Mouse (Mus musculus) cerebellum, adult 9-10 months (tissue): Measurements from ENCODE around the gene Adgrg1.

ENCODE experiments used
- DNase-seq: peaks from one replicate; pipeline ENCODE4 v3.0.0; 2022

The Adgrg1 gene

DNA sequence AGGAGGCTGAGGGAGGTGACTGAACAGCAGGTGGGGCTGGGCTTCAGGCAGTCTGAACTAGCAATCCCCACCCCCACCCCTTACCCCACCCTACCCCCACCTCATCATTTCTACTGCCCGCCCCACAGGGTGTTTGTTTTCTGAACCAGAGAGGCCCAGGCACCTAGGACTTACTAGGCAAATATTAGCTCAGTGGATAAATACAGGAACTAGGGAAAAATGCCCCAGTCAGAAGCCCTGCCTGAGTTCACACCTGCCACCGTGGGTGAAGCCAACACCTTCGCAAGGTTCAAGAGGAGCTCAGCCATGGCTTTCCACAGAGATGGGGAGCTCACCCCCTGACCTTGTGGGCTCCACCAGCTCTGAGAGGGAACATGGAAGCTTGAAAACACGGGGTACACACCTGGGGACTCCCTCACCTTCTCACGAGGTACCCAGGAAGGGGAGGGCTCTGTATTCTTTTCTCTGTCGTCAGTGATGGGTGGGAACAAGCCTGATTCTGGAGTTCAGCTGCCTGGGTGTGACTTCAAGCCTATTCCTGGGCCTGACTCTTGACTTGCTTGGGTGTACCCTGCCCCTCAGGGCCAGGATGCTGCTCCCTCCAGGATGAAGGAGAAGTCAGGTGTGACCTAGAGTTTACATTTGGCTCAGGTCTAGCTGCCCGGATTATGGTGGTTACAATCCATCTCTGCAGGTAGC, at the start of gene Adgrg1:
Gene Adgrg1, plus strand, starts transcription at position 285 of the 699 bp plus-strand sequence.
- no peak for DNase-seq

DNA sequence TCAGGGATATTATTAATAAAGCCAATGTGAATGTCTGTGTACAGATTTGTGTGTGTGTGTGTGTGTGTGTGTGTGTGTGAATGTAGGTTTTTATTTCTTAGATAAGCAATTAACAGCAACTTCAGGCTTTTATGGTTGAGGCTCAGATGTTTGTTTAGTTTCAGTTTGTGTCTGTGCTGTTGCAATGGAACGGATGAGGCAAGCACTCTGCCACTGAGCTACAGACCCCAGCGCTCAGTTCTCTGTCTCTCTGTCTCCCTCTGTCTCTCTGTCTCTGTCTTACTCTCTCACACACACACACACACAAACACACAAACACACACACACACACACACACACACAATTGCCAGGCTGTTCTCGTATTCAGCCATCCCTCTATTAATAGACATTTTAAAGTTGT, 46.3 kb upstream of the Adgrg1 start:
- no peak for DNase-seq

DNA sequence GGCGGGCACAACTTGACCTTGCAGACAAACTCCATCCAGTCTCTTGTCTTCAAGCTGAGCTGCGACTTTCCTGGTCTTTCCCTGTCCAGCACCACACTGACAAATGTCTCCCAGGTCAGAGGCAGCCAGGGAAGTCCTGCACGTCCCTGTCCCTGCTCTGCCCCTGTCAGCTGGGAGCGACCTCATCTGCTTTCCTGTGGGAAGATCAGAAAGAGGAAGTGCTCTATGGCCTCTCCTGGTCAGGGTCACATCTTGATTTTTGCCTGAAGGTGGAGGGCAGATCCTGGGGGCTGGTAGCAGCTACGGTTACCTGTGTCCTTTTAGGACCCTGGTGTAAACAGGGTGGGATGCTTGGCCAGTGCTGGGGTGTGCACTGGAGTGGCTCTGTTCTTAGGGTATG, 40.6 kb upstream of the Adgrg1 start:
- DNase-seq, result no peak

DNA sequence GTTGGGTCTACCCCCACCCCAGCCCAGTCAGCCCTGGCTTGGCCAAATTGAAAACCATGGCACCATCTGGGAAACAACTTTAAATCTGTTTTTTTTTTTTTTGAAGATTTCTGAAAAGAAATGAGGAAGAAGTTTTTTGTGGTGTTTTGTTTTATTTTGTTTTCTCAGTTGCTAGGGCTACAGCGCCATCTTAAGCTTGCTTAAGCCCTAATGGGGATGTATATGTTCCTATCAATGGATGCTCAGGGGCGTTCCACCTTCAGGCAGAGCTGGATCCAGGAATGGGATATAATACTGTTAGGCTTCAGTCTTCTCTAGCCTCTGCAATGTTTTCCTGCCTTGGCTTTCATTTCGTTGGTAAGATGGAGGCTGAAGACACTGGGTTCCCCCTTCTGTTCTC, 39.4 kb upstream of the Adgrg1 start:
- no peak for DNase-seq

DNA sequence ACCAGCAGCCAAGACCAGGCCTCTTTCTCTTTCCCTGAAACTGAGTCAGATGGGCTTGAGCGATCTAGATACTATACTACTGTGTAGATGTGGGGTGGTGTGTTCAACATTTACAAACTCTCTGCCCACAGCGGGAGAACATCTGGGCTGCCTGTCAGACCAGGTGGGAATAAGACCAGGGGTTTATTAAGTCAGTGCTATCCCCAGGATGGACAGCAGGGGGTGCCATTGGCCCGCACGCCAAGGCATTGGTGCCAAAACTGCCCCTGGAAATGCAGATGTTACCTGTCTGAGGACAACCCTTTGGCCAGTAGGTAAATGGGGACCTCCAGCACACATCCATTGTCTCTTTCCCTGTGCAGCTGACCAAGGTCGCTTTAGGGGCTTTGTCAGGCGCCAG, 32.0 kb upstream of the Adgrg1 start:
- DNase-seq, result peak; percentile 26

DNA sequence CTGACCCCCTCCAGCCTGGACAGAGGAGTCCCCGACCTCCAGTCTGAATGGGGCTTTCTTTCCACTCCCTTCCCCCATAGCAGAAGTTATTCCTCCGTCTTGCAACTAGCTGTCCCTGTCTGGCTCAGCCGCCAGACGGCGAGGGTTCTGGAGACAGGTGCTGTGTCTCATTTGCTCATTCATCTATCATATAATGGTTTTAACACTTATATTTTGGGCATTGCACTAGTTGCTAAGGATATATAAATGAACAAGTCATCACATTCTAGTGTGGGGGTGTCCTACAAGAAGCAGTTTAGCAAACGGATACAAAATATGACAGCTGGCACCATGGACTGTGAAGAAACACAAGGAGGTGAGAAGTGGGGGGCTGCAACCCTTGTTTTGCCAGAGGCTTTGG, 29.4 kb upstream of the Adgrg1 start:
- no peak for DNase-seq

DNA sequence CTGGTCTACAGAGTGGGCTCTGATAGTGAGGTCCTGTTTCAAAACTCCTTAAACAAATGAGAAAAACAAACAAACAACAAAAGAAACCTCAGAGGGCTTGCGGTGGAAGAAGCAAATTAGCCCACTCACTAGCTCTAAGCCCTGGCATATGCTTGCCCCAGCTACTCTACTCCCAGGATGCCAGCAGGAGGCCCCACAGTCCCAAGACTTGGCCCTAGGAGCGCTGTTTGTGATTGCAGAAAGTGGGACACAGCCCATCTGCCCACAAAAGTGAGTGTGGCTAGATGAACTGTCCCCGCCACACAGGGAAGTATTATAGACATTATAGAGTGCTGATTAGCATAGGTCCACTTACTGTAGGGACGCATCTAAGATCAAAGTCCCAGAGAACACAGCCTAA, 26.1 kb upstream of the Adgrg1 start:
- no peak for DNase-seq

DNA sequence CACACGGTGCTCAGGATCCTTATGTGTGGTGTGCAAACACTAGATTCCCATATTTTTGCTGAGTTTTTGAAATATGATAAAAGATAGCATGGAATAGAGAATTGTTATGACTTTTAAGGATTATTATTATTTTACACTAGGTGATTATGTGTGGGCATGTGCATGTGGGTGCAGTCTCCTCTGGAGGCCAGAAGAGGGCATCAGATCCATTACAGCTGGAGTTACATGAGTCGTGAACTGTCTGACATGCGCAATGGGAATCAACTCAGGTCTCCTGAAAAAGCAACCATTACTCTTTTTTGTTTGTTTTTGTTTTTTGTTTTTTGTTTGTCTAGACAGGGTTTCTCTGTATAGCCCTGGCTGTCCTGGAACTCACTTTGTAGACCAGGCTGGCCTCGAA, 25.5 kb upstream of the Adgrg1 start:
- DNase-seq, result no peak

DNA sequence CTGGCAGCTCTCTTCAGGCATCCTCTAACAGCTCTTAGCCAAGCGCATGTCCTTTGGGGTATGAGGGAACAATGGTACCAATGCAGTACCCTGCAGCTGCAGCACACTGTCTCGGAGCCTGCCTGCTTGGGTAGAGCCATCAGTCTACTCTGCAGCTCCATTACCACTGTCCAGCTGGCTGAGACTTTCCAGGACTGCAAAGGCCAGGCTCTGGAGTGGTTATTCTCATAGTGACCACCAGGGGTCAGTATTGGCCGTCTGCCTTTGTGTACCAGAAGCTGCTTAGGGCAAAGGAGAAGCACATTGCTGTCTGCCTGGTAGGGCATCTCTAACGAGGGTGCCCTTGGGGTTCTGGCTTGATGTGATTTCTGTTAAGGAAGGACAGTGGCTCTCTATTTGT, 24.5 kb upstream of the Adgrg1 start:
- DNase-seq, result peak; percentile 79

DNA sequence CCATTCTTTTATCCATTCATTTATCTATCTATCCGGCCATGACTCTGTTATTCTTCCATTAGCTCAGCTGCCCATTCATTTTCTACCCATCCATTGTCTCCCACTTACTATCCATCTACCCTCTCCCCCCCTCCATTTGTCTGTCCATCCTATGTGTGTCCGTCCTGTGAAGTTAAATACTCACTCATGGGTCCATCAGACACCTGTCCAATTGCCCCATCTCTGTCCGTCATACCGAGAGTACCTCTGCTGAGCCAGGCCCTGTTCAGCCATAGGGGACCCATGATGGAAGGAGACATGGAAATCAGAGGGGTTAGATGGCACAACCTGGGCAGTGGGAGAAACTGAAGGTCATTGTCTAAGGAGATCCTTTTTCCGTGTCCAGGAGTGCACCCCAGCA, 24.1 kb upstream of the Adgrg1 start:
- no peak for DNase-seq

DNA sequence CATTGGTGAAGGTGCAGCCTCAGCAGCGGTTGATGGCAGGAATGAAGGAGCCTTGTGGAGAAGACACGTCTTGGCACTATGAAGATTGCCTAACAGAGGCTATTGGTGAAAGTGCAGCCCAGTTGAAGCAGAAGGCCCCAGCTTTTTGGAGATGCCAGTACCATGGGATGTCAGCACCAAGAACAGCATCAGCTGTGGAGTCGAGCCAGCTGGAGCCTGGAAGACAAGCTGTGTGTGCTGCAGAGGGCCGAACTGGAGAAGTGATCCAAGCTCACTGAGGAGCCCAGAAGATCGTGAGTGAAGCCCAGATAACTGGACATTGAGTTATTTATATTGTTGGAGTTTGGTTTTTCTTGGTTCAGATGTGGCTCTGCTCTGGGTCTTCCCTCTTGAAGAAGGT, 22.5 kb upstream of the Adgrg1 start:
- DNase-seq, result no peak

DNA sequence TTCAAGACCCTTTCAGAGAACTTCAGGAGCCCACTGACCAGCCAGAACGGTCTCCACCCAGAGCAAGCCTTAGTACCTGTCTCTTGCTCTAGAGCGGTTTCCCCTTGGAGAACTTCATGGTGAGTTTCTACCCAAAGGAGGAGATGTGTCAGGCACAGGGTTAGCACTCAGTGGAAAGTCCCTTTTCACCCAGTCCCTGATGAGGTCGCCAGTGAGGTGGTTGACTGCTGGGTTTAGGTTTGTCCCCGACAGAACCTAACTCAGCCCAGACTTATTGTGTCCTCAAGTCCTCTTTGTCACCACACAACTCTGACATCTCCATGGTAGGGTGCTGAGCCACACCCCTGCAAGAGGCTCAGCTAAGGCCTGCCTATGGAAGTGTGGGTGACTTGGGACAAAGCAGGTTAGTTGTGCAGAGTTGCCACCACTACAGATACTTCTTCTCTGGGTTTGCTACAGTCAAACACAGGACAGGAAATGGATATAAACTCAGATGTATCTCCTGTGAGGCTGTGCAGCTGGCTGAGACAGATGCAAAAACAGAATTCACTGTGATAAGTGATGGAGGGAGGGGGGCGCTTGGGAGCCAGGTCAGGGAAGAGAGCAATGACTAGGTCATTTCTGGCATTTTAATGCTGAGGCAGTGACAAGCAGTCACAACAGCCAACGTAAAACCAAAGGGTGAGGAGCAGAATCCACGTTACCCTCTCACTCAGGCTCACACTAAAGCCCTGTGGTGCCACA, 20.8 kb upstream of the Adgrg1 start:
- DNase-seq, result no peak

DNA sequence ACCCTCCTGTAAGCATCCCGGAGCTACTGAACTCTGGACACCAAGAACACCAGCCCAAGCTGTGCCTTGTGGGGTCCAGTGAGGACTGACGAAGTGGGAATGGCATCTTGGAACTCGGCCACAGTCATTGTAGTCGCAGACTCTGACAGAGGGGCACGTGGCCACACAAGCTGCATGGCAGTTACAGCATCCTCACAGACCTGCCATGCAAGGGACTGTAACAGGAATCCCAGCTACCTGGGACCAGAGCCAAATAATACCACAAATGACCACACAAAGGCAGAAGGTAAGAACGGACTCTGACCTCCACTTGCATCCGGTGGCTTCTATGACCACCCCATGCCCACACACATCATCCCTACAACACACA, 20.2 kb upstream of the Adgrg1 start:
- DNase-seq, result no peak

DNA sequence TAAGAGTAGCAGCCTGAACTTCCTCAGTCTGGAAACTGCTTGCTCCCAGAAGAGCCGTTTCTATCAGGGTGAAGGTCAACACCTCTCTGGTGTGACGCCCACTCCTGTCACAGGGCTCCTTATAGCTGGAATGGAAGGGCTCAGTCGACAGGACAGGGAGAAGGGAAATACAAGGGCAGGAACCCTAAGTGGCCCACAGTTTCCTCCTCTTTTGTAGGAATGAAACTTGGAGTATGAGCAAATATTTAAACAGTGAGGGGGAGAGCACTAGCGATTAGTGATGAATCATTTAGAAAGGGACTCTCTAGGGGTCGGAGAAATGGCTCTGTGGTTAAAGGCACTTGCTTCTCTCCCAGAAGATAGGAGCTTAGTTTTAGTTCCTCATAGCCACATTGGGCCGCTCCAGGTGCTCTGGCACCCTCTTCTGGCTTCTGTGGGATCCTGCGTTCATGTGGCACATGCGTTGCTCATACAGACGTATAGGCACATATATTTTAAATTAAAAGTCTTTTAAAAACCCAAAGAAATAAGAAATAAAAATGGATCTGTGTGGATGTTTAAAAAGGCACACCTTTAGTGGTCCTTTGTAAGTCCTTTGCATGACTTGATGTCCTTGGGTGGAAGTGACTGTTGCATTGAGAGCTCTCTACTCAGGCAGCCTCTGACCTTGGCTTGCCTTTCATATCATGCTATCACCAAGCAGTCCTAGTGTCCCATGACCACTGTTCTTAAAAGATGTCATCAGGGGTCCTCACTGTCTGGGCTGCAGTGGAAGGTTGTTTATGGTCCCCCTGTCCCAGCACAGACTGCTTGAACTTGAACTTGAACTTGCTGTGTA, 19.4 kb upstream of the Adgrg1 start:
- DNase-seq, result no peak

DNA sequence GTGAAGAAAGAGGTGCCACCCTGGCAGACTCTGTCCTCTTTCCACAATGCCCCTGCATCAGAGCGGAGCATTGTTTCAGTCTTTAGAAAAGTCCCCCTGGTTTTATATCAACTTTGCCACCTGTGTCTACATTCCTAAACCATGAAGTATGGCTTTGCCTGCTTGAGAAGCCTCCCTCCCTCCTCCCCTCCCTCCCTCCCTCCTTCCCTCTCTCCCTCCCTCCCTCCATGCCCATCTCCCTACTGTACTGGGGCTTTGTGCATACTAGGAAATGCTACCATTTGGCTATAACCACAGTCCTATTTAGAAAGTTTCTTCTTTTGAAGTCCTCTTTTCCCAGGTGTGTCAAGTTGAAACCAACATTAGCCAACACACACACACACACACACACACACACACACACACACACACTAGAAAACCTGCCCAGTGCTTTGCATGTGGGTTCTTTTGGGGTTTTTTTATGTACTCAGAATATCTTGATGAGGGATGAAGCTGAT, 18.4 kb upstream of the Adgrg1 start:
- no peak for DNase-seq

DNA sequence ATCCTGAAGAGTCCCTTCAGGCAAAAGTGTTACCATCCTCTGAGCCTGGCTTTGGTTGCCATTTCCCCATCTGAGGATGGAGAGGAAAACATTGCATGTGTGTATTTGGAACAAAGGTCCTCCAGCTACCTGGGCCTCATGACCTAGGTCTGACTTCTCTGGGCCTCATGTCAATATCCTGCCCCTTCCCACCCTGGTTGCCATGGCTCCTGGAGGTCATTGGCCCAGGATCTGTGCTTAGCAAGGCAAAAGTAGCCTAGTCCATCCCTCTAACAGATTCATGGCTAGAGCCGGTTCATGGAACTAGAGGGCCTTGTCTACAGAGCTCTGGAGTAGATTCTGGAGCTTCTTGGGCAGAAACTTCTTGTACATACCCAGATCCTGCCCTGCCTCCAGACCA, 12.3 kb upstream of the Adgrg1 start:
- DNase-seq, result no peak

DNA sequence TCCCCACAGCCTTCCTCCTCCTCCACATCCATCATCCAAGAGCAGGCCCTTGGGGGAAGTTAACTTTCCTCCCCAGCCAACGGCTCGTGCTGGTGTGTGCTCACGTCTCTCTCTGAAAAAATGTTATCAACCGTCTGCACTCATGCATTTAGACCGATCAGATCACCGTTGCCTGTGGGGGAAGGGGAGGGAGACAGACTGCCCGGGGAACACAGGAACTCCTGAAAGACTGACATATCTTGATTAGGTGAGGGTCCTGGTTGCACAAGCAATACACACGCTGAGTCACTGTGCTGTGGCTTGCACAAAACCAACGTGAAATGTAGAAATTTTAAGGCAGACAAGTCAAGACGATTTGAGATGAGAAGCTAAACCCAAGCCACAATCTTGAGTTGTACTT, 9.7 kb upstream of the Adgrg1 start:
- DNase-seq, result no peak

DNA sequence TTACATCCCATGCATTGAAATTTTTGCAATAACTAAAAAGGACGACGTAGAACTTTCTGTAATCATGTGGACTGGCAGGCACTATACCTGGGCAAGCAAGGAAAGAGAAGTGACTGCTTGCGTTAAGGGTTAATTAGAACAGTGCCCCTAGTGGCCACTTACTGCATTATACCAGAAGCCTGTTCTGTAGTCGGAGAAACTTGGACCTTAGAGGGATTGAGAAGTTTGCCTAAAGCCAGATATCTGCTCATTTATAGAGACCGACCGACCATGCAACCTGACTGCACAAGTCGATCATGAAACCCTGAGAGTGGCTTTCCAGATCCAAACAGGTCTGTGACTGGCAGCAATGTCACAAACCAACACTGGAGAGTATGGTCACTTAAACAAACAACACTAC, 8.0 kb upstream of the Adgrg1 start:
- DNase-seq, result no peak

DNA sequence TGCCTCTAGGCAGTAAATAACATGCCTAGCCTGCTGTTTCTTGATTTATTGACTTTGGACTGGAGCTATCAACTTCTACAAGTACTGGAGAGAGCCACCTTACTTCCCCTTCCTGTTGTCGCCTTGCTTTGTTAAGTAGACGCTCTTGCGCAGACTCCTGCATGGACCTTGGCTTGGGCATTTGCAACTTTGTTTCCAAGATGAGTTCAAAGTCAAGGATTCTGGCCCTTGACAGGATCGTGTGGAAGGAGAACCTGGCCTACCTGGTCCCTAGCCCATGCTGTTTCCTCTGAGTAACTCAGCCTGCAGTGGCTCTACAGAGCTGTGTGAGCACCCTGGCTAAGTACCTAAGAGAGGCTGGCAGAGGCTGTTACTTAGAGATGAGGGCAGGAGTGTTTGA, 7.5 kb upstream of the Adgrg1 start:
- no peak for DNase-seq

DNA sequence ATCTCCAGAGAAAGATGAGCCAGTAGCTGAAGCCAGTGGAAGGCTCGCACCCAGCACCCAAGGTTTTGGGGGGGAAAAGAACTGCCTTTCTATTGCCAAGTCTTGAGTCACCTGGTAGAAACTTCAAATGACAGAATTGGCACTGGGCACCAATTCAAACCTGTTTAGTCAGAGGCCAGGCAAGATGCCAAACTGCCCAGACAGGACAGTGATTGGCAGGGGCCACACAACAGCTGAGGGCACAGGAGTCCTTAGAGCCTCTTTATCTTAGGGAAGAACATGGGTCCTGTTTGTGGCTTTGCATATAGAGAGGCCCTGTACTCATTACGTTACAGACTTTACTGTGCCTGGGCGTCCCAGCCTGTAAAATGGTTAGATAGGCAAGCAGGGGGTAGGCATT, 7.0 kb upstream of the Adgrg1 start:
- no peak for DNase-seq

DNA sequence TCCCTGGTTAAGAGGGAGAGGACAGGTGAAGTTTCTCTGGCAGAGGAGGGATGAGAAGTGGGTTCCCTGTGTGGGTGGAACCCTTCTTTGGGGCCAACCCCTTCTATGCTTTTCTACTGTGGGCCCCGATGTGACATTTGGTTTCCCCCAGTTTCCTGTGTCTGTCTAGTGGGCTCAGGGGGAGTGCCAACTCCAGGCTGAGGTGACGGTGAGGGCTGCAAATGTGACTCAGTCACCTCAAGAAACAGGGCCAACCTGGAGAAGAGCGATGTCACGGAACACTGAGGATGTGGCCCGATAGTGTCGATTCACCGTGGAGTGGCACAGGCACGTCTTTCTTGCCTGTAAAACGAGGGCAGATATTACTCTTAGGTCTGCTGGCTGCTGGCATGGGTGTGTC, 1.3 kb upstream of the Adgrg1 start:
- DNase-seq, result no peak

DNA sequence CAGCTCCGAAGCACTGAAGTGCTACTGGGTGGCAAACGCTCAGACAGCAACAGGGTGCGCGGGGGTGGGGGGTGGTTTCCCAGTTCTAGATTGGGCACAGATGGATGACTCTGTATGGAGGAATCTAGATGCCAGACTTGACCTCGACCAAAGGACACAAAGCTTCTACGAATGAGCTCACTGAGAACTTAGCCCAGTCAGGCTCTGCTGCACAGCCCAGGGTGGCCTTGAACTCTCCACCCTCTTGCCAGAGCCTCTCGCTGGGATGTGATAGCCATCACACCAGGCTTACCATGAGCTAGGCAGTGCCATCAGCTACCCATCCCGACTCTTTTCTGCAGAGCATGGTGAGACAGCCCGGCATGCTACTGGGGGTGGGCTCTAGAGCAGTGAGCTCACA, 765 bp upstream of the Adgrg1 start:
- no peak for DNase-seq

DNA sequence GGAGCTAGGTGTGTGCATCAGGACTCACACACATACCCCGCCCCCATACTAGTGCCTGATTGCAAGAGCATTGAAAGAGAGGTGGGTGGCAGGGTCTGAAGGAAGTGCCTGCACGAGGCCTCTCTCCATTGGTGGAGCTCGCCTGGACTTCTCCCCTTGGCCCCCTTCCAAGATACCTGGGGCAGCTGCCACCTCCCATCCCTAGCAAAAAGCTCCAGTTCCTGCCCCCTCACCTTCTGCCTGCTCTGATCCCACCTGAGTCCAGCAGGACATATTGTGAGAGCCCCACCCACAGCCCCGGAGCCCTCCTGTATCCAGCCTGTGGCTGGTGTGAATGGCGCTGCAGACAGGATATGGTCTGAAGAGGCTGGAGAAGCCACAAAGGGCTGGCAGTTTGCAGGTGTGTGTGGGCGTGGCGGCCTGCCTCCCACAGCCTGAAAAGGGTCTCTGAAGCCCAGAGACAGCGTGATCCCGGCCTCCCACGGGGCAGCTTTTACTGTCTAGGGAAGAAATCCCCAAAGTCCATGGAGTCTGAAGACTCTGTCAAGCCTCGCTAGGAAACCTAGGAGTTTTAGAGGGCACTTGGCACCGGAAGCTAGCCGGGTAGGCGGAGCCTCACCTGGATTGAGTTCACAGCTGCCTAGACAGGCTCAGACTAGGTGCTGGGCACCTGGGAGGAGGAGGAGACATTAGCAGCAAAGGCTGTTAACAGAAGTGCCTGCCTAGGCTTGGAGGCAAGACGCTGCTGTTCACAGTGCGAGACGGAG, 2.3 kb downstream of the Adgrg1 start:
- DNase-seq, result no peak
